Mouse (Mus musculus): Measurements from ENCODE around the gene Cdk5r2. TPM values are rescaled to one million over a fixed set of nuclear protein-coding genes. Genes with fewer than 3 reads are reported as not detected.

Cdk5r2 gene
- polyA plus RNA-seq, 1 experiment from 2014 or later, result 0.18 TPM

- Histone ChIP-seq H3K27me3 (replicated peaks) (peaks cover 95% of the 10 kb centered on the region), H3K27ac (no peak overlapping the region), H3K9me3 (no peaks in the 10 kb centered on the region), H3K4me2 (peak overlapping the region; percentile 50), H3K36me3 (no peaks in the 10 kb centered on the region), H3K9ac (no peak overlapping the region), H3K4me1 (peaks cover 21% of the 10 kb centered on the region), H3K4me3 (replicated peaks) (peak overlapping the region; percentile 24)
- 1% methylated on average over 74 of the region's 74 CpGs for WGBS
- no peak for ATAC-seq (ENCODE audit: insufficient read depth, low FRiP score, low read depth)
Observed at GRCm38 (mm10) chr1:74882055-74882734, 27.5 kb downstream of the Cdk5r2 start.

- H3K27ac ChIP-seq, result no peak overlapping the region
- ATAC-seq (ENCODE audit: insufficient read depth, low FRiP score, low read depth), result no peak
- H3K9ac ChIP-seq, result no peak overlapping the region
- no peaks in the 10 kb centered on the region for H3K36me3 ChIP-seq
- H3K4me3 ChIP-seq (replicated peaks), result no peak overlapping the region; the same call in 1 of the 2 replicates
- H3K4me1 ChIP-seq, result peaks cover 21% of the 10 kb centered on the region
- 4% methylated on average over 8 of the region's 8 CpGs for WGBS
- peak overlapping the region; percentile 50 for H3K4me2 ChIP-seq
- no peaks in the 10 kb centered on the region for H3K9me3 ChIP-seq
- peaks cover 90% of the 10 kb centered on the region for H3K27me3 ChIP-seq (replicated peaks)
Observed at GRCm38 (mm10) chr1:74882828-74883227, 28.1 kb downstream of the Cdk5r2 start.

- H3K4me1 ChIP-seq, result peaks cover 21% of the 10 kb centered on the region
- no peaks in the 10 kb centered on the region for H3K9me3 ChIP-seq
- no peak overlapping the region for H3K9ac ChIP-seq
- H3K27ac ChIP-seq, result no peak overlapping the region
- no peak for ATAC-seq (ENCODE audit: insufficient read depth, low FRiP score, low read depth)
- peaks cover 89% of the 10 kb centered on the region for H3K27me3 ChIP-seq (replicated peaks)
- H3K36me3 ChIP-seq, result no peaks in the 10 kb centered on the region
- no peak overlapping the region for H3K4me2 ChIP-seq
- WGBS, result 13% methylated on average over 5 of the region's 5 CpGs
- H3K4me3 ChIP-seq (replicated peaks), result no peak overlapping the region
Observed at GRCm38 (mm10) chr1:74883441-74883840, 28.7 kb downstream of the Cdk5r2 start.

- no peak overlapping the region for H3K27ac ChIP-seq
- no peaks in the 10 kb centered on the region for H3K9me3 ChIP-seq
- 2% methylated on average over 57 of the region's 57 CpGs for WGBS
- ATAC-seq (ENCODE audit: insufficient read depth, low FRiP score, low read depth), result no peak
- H3K27me3 ChIP-seq (replicated peaks), result peaks cover 83% of the 10 kb centered on the region
- H3K4me1 ChIP-seq, result peaks cover 21% of the 10 kb centered on the region
- peak overlapping the region; percentile 48 for H3K4me2 ChIP-seq
- H3K4me3 ChIP-seq (replicated peaks), result peak overlapping the region; percentile 23
- H3K9ac ChIP-seq, result no peak overlapping the region
- H3K36me3 ChIP-seq, result no peaks in the 10 kb centered on the region
Observed at GRCm38 (mm10) chr1:74884196-74885141, 29.7 kb downstream of the Cdk5r2 start.

- Histone ChIP-seq H3K9ac (no peak within 1 kb of the TSS), H3K36me3 (no peaks in the 10 kb centered on the region), H3K4me1 (peaks cover 21% of the 10 kb centered on the region), H3K4me3 (replicated peaks) (peak within 1 kb of the TSS; percentile 23), H3K9me3 (no peaks in the 10 kb centered on the region), H3K27me3 (replicated peaks) (peaks cover 87% of the 10 kb centered on the region), H3K4me2 (peak within 1 kb of the TSS; percentile 48), H3K27ac (no peak within 1 kb of the TSS)
- under 1% methylated on average over 43 of the region's 43 CpGs for WGBS
- ATAC-seq (ENCODE audit: insufficient read depth, low FRiP score, low read depth), result no peak
Observed at GRCm38 (mm10) chr1:74885369-74886042, 30.8 kb downstream of the Cdk5r2 start, which contains the start of gene Fev. Fev (minus strand) TSS chr1:74885419.

- no peaks in the 10 kb centered on the region for H3K36me3 ChIP-seq
- no peaks in the 10 kb centered on the region for H3K9me3 ChIP-seq
- H3K27me3 ChIP-seq (replicated peaks), result peaks cover 79% of the 10 kb centered on the region
- H3K4me2 ChIP-seq, result no peak overlapping the region
- 0% methylated on average over 2 of the region's 8 CpGs for WGBS
- H3K4me1 ChIP-seq, result no peaks in the 10 kb centered on the region
- ATAC-seq (ENCODE audit: insufficient read depth, low FRiP score, low read depth), result no peak
- no peak overlapping the region for H3K4me3 ChIP-seq (replicated peaks)
- no peak overlapping the region for H3K27ac ChIP-seq
- no peak overlapping the region for H3K9ac ChIP-seq
Observed at GRCm38 (mm10) chr1:74891513-74891912, 36.8 kb downstream of the Cdk5r2 start.

GRCm38 (mm10) chr1:74892351-74893133 is 37.8 kb downstream of the Cdk5r2 start:
- Histone ChIP-seq H3K27ac (no peak overlapping the region), H3K4me3 (replicated peaks) (peak overlapping the region; percentile 9; the same call in 1 of the 2 replicates), H3K9me3 (no peaks in the 10 kb centered on the region), H3K4me1 (no peaks in the 10 kb centered on the region), H3K36me3 (no peaks in the 10 kb centered on the region), H3K9ac (no peak overlapping the region), H3K4me2 (peak overlapping the region; percentile 32), H3K27me3 (replicated peaks) (peaks cover 76% of the 10 kb centered on the region)
- no peak for ATAC-seq (ENCODE audit: insufficient read depth, low FRiP score, low read depth)
- 4% methylated on average over 39 of the region's 39 CpGs for WGBS

GRCm38 (mm10) chr1:74893134-74893855 is 38.6 kb downstream of the Cdk5r2 start, which contains the start of gene Cryba2:
Cryba2 (minus strand) TSS chr1:74893143.
- Histone ChIP-seq H3K27me3 (replicated peaks) (peaks cover 72% of the 10 kb centered on the region), H3K36me3 (no peaks in the 10 kb centered on the region), H3K4me1 (0 out of 2 replicates have a peak, but pooled peaks cover 5% of the 10 kb centered on the region), H3K9me3 (no peaks in the 10 kb centered on the region), H3K9ac (no peak within 1 kb of the TSS), H3K27ac (no peak within 1 kb of the TSS), H3K4me2 (peak within 1 kb of the TSS; percentile 32), H3K4me3 (replicated peaks) (peak within 1 kb of the TSS; percentile 9; the same call in 1 of the 2 replicates)
- ATAC-seq (ENCODE audit: insufficient read depth, low FRiP score, low read depth), result no peak
- 7% methylated on average over 25 of the region's 25 CpGs for WGBS

GRCm38 (mm10) chr1:74894966-74895365 is 40.2 kb downstream of the Cdk5r2 start:
- H3K9me3 ChIP-seq, result no peaks in the 10 kb centered on the region
- H3K27ac ChIP-seq, result no peak overlapping the region
- WGBS, result 15% methylated on average over 4 of the region's 4 CpGs
- H3K9ac ChIP-seq, result no peak overlapping the region
- no peak overlapping the region for H3K4me3 ChIP-seq (replicated peaks)
- ATAC-seq (ENCODE audit: insufficient read depth, low FRiP score, low read depth), result no peak
- H3K27me3 ChIP-seq (replicated peaks), result peaks cover 67% of the 10 kb centered on the region
- no peak overlapping the region for H3K4me2 ChIP-seq
- H3K4me1 ChIP-seq, result 0 out of 2 replicates have a peak, but pooled peaks cover 5% of the 10 kb centered on the region
- no peaks in the 10 kb centered on the region for H3K36me3 ChIP-seq

- H3K9me3 ChIP-seq, result no peaks in the 10 kb centered on the region
- no peak for ATAC-seq (ENCODE audit: insufficient read depth, low FRiP score, low read depth)
Observed at GRCm38 (mm10) chr1:74897976-74898375, 43.2 kb downstream of the Cdk5r2 start.

More at GRCm38 (mm10) chr1:74897976-74898375, 43.2 kb downstream of the Cdk5r2 start:
- Histone ChIP-seq H3K4me2 (no peak overlapping the region), H3K27me3 (replicated peaks) (peaks cover 59% of the 10 kb centered on the region), H3K27ac (no peak overlapping the region), H3K9ac (no peak overlapping the region), H3K4me1 (peaks cover 16% of the 10 kb centered on the region), H3K36me3 (no peaks in the 10 kb centered on the region), H3K4me3 (replicated peaks) (no peak overlapping the region)
- WGBS, result 7% methylated on average over 7 of the region's 7 CpGs
